Mouse (Mus musculus): ENCODE data around the gene Ang2. TPM values are rescaled to one million over a fixed set of nuclear protein-coding genes. Genes with fewer than 3 reads are reported as not detected.

The Ang2 gene
- polyA plus RNA-seq, 1 experiment, result 1.4 TPM

DNA sequence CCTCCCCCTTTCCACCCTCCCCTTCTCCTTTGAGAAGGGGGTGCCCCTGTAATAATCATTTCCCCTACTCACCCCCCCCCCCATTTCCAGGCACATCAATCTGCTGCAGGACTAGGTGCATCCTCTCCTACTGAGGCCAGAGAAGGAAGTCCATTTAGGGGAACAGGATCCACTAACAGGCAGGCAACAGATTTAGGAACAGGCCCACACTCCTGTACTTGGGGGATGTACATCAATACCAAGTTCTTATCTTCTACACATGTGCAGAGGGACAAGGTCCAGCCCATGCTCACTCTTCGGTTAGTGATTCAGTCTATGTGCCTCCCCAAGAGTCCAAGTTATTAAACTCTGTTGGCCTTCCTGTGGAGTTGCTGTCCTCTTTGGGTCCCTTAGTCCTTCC, 41.9 kb downstream of the Ang2 start:
- Histone ChIP-seq H3ac (ENCODE audit: control insufficient read depth, insufficient read length) (no peak overlapping the region), H3K27me3 (ENCODE audit: control insufficient read depth, insufficient read depth, insufficient read length) (no peaks in the 10 kb centered on the region), H3K4me2 (ENCODE audit: low read depth) (no peak overlapping the region), H3K36me3 (ENCODE audit: control insufficient read depth, insufficient read depth) (no peaks in the 10 kb centered on the region), H3K4me3 (no peak overlapping the region), H3K79me2 (ENCODE audit: control insufficient read depth, insufficient read depth) (no peaks in the 10 kb centered on the region)
- TF ChIP-seq TCF3 (IDR thresholded peaks at IDR 0.05; ENCODE audit: insufficient read length, low read depth) (no peak), CEBPB (IDR thresholded peaks at IDR 0.05; ENCODE audit: insufficient read depth, poor library complexity, severe bottlenecking) (no peak), POLR2A (IDR thresholded peaks at IDR 0.05; ENCODE audit: insufficient read length, low read depth) (no peak), SRF (IDR thresholded peaks at IDR 0.05; ENCODE audit: control insufficient read depth, insufficient read length, low read depth) (no peak), TCF12 (IDR thresholded peaks at IDR 0.05; ENCODE audit: insufficient read depth, poor library complexity, severe bottlenecking) (no peak), USF1 (IDR thresholded peaks at IDR 0.05; ENCODE audit: low read depth) (no peak), POLR2AphosphoS2 (IDR thresholded peaks at IDR 0.05; ENCODE audit: insufficient read length, low read depth) (no peak), E2F4 (IDR thresholded peaks at IDR 0.05; ENCODE audit: insufficient read depth) (no peak)

DNA sequence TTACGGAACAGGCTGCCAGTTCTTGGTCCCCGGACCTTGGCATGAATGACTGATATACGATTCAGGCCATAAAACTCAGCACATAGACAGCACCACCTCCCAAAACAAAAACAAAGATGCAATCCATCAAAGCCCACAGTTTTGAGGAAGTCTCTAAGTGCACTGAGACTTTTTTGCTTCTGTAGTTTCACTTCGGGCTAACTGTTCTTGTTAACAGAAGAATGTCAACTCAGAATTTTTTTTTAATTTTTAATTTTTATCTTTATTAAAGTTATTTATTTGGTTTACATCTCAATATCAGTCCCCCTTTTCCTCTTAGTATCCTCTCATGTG, 42.2 kb downstream of the Ang2 start:
- TF ChIP-seq SRF (IDR thresholded peaks at IDR 0.05; ENCODE audit: control insufficient read depth, insufficient read length, low read depth) (no peak), POLR2A (IDR thresholded peaks at IDR 0.05; ENCODE audit: insufficient read length, low read depth) (no peak), USF1 (IDR thresholded peaks at IDR 0.05; ENCODE audit: low read depth) (no peak)

DNA sequence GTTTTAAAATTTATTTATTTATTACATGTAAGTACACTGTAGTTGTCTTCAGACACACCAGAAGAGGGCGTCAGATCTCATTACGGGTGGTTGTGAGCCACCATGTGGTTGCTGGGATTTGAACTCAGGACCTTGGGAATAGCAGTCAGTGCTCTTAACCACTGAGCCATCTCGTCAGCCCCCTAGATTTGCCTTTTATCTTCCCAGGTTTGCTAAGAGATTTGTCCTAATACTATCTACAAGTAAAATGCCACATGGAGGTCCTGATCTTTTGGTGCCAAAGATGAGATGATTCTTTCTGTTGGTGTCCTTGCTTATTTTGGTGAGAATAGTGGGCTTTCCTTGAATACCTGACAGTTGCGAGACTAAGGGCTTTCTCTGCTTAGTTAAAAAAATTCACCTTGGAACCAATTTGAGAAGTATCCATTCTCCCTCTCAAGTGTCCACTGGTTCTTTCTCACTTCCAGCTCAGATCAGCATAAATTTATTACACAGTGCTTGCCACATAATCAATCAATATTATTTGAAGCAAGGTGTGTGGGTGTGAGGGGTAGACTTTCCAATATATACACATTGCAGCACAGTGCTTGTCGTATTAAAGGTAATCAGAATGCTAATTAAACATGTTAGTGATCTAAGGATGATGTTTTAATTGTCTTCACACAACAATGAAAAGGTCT, 42.8 kb downstream of the Ang2 start:
- TF ChIP-seq CEBPB (IDR thresholded peaks at IDR 0.05; ENCODE audit: insufficient read depth, poor library complexity, severe bottlenecking) (no peak), MAX (IDR thresholded peaks at IDR 0.05; ENCODE audit: low read depth) (no peak), SRF (IDR thresholded peaks at IDR 0.05; ENCODE audit: control insufficient read depth, insufficient read length, low read depth) (no peak), USF1 (IDR thresholded peaks at IDR 0.05; ENCODE audit: low read depth) (no peak), MYOG (IDR thresholded peaks at IDR 0.05; ENCODE audit: control insufficient read depth in 1 of 3, insufficient read depth in 1 of 3, insufficient read length in 2 of 3, low read depth in 2 of 3) (no peak), REST (IDR thresholded peaks at IDR 0.05; ENCODE audit: insufficient read depth, insufficient read length) (no peak), POLR2A (IDR thresholded peaks at IDR 0.05; ENCODE audit: insufficient read length, low read depth) (no peak), TCF12 (IDR thresholded peaks at IDR 0.05; ENCODE audit: insufficient read depth, poor library complexity, severe bottlenecking) (no peak)
- Histone ChIP-seq H3ac (ENCODE audit: control insufficient read depth, insufficient read length) (no peak overlapping the region), H3K79me2 (ENCODE audit: control insufficient read depth, insufficient read depth) (no peaks in the 10 kb centered on the region), H3K36me3 (ENCODE audit: control insufficient read depth, insufficient read depth) (no peaks in the 10 kb centered on the region), H3K27me3 (ENCODE audit: control insufficient read depth, insufficient read depth, insufficient read length) (no peaks in the 10 kb centered on the region), H3K4me3 (no peak overlapping the region), H3K4me2 (ENCODE audit: low read depth) (no peak overlapping the region)

More for the DNA sequence above, 42.2 kb downstream of the Ang2 start:
- no peaks in the 10 kb centered on the region for H3K27me3 ChIP-seq (ENCODE audit: control insufficient read depth, insufficient read depth, insufficient read length)
- H3K4me3 ChIP-seq, result no peak overlapping the region
- H3ac ChIP-seq (ENCODE audit: control insufficient read depth, insufficient read length), result no peak overlapping the region
- H3K4me2 ChIP-seq (ENCODE audit: low read depth), result no peak overlapping the region
- no peaks in the 10 kb centered on the region for H3K36me3 ChIP-seq (ENCODE audit: control insufficient read depth, insufficient read depth)
- H3K79me2 ChIP-seq (ENCODE audit: control insufficient read depth, insufficient read depth), result no peaks in the 10 kb centered on the region

DNA sequence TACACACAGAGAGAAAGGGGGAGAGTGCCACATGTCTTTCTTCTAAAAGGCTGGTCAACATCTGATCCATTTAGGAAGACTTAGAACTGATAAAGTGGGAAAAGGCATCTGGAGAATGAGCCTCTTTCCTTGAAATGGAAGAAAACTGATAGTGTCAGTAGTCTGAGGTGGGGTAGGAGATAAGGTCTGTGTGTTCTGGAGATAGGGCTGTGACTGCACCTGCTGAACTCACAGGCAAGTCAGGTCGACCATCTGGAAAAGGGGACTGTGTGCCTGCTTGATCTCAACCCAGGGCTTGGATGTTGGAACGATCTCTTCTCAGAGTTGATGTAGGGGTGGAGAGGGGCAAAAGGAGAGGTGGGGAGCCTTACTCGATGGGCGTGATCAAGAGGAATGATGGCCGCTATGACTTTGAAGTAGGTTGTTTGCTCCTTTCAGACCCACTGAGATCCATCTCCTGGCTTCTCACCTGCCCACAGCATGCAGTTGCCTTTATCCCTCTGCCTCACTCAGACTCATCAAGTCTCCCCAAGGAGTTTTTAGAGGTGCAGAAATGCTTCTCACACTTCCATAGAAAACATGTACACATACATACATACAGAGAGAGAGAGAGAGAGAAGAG, 46.6 kb downstream of the Ang2 start:
- Histone ChIP-seq H3K79me2 (ENCODE audit: control insufficient read depth, insufficient read depth) (no peaks in the 10 kb centered on the region), H3K36me3 (ENCODE audit: control insufficient read depth, insufficient read depth) (no peaks in the 10 kb centered on the region), H3K4me3 (no peak overlapping the region), H3K27me3 (ENCODE audit: control insufficient read depth, insufficient read depth, insufficient read length) (no peaks in the 10 kb centered on the region), H3K4me2 (ENCODE audit: low read depth) (no peak overlapping the region), H3ac (ENCODE audit: control insufficient read depth, insufficient read length) (no peak overlapping the region)
- TF ChIP-seq CEBPB (IDR thresholded peaks at IDR 0.05; ENCODE audit: insufficient read depth, poor library complexity, severe bottlenecking), result no peak
- no peak for TF ChIP-seq REST (IDR thresholded peaks at IDR 0.05; ENCODE audit: insufficient read depth, insufficient read length)
- no peak for TF ChIP-seq SRF (IDR thresholded peaks at IDR 0.05; ENCODE audit: control insufficient read depth, insufficient read length, low read depth)
- no peak for TF ChIP-seq MYOD1 (IDR thresholded peaks at IDR 0.05; ENCODE audit: control insufficient read depth in 1 of 3, insufficient read length in 2 of 3, low read depth in 2 of 3)
- TF ChIP-seq POLR2A (IDR thresholded peaks at IDR 0.05; ENCODE audit: insufficient read length, low read depth), result no peak
- TF ChIP-seq E2F4 (IDR thresholded peaks at IDR 0.05; ENCODE audit: insufficient read depth), result no peak
- no peak for TF ChIP-seq MYOG (IDR thresholded peaks at IDR 0.05; ENCODE audit: control insufficient read depth in 1 of 3, insufficient read depth in 1 of 3, insufficient read length in 2 of 3, low read depth in 2 of 3)
- no peak for TF ChIP-seq POLR2AphosphoS2 (IDR thresholded peaks at IDR 0.05; ENCODE audit: insufficient read length, low read depth)
- no peak for TF ChIP-seq MAX (IDR thresholded peaks at IDR 0.05; ENCODE audit: low read depth)
- TF ChIP-seq TCF12 (IDR thresholded peaks at IDR 0.05; ENCODE audit: insufficient read depth, poor library complexity, severe bottlenecking), result no peak
- no peak for TF ChIP-seq USF1 (IDR thresholded peaks at IDR 0.05; ENCODE audit: low read depth)
- no peak for TF ChIP-seq TCF3 (IDR thresholded peaks at IDR 0.05; ENCODE audit: insufficient read length, low read depth)

DNA sequence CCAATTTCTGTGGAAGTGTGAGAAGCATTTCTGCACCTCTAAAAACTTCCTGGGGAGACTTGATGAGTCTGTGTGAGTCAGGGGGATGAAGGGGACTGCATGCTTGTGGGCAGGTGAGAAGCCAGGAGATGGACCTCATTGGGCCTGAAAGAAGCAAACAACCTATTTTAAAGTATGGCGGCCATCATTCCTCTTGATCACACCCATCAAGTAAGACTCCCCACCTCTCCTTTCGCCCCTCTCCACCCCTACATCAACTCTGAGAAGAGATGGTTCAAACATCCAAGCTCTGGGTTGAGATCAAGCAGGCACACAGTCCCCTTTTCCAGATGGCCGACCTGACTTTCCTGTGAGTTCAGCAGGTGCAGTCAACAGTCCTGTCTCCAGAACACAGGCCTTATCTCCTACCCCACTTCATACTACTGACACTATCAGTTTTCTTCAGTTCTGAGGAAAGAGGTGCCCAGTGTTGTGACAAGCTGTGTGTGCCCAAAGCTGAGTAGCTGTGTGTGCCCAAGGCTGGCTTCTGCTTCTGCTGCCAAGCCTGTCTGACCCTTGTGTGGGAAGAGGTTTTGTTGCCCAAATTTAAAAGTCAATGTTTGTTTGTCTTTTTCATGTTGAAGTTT, 48.6 kb downstream of the Ang2 start:
- Histone ChIP-seq H3K79me2 (ENCODE audit: control insufficient read depth, insufficient read depth) (no peaks in the 10 kb centered on the region), H3K27me3 (ENCODE audit: control insufficient read depth, insufficient read depth, insufficient read length) (no peaks in the 10 kb centered on the region), H3K4me2 (ENCODE audit: low read depth) (no peak overlapping the region), H3K4me3 (no peak overlapping the region), H3K36me3 (ENCODE audit: control insufficient read depth, insufficient read depth) (no peaks in the 10 kb centered on the region), H3ac (ENCODE audit: control insufficient read depth, insufficient read length) (no peak overlapping the region)
- TF ChIP-seq SRF (IDR thresholded peaks at IDR 0.05; ENCODE audit: control insufficient read depth, insufficient read length, low read depth), result no peak
- no peak for TF ChIP-seq MYOD1 (IDR thresholded peaks at IDR 0.05; ENCODE audit: control insufficient read depth in 1 of 3, insufficient read length in 2 of 3, low read depth in 2 of 3)
- TF ChIP-seq MYOG (IDR thresholded peaks at IDR 0.05; ENCODE audit: control insufficient read depth in 1 of 3, insufficient read depth in 1 of 3, insufficient read length in 2 of 3, low read depth in 2 of 3), result no peak
- no peak for TF ChIP-seq POLR2AphosphoS2 (IDR thresholded peaks at IDR 0.05; ENCODE audit: insufficient read length, low read depth)
- TF ChIP-seq TCF12 (IDR thresholded peaks at IDR 0.05; ENCODE audit: insufficient read depth, poor library complexity, severe bottlenecking), result no peak
- TF ChIP-seq MAX (IDR thresholded peaks at IDR 0.05; ENCODE audit: low read depth), result no peak
- TF ChIP-seq POLR2A (IDR thresholded peaks at IDR 0.05; ENCODE audit: insufficient read length, low read depth), result no peak

Measured in myocyte (in vitro differentiated cells).